Mouse (Mus musculus): ENCODE measurements around the gene Efhd1. TPM values are rescaled to one million over a fixed set of nuclear protein-coding genes. Genes with fewer than 3 reads are reported as not detected.

Gene Efhd1
- polyA plus RNA-seq (2014; fragmentation: Nextera tagmentation; extraction: Ambion mirVana), result 0.11 TPM in 1 of 2 replicates, not detected in the other

DNA sequence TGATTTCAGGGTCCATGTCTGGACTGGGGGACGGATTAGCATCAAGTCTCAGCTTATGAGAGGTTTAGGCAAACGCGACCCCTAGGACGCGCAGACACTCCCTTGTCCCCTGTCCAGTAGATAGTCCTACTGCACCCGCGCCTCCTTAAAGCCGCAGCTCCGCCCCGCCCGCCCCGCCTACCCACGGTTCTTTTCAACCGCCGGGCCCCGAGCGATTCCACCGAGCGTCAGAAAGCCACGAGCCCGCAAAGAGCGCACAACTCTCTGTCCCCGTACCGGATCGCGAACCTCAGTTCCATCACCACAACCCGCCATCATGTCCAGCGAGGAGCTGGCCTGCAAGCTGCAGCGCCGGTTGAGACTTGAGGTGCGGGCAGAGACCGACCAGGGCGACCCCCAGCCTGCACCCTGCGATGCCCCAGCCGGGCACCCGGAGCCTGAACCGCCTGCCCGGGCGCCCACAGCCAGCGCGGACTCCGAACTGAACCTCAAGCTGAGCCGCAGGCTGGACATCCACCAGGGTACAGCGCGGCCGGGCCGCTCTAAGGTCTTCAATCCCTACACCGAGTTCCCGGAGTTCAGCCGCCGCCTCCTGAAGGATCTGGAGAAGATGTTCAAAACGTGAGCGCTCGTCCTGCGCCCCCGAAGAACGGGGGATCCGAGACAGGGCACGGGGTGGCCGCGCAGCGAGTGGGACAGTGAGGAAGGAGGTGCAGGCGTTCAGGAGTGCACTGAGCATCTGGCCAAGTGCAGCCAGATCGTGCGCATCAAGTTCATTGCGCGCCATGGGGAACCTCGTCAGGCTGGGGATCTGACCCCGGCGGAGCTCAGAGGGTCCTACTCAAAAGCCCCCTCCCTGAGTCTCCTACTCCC, at the start of gene Efhd1:
Efhd1 (plus strand) TSS at position 230 of the 873 bp plus-strand sequence.
- under 1% methylated on average over 70 of the region's 70 CpGs for WGBS
- H3K9me3 ChIP-seq (ENCODE audit: low read depth, low read length), result no peaks in the 10 kb centered on the region
- peak; percentile 59; the same call in 1 of the 2 replicates for ATAC-seq (ENCODE audit: insufficient read depth)
- peak within 1 kb of the TSS; percentile 91 for H3K4me2 ChIP-seq
- H3K36me3 ChIP-seq (ENCODE audit: insufficient read depth), result no peaks in the 10 kb centered on the region
- H3K9ac ChIP-seq, result peak within 1 kb of the TSS; percentile 38; the same call in 1 of the 2 replicates
- peak; percentile 40 for DNase-seq
- H3K27ac ChIP-seq (ENCODE audit: low read depth), result no peak within 1 kb of the TSS
- 0 out of 2 replicates have a peak, but pooled peaks cover 3% of the 10 kb centered on the region for H3K4me1 ChIP-seq (ENCODE audit: insufficient read depth)
- TF ChIP-seq CTCF (IDR thresholded peaks at IDR 0.05; ENCODE audit: low read depth), result no peak
- H3K27me3 ChIP-seq (ENCODE audit: insufficient read depth, low read length), result peaks cover 73% of the 10 kb centered on the region
- H3K4me3 ChIP-seq (ENCODE audit: low read depth, low read length), result peak within 1 kb of the TSS; percentile 48

DNA sequence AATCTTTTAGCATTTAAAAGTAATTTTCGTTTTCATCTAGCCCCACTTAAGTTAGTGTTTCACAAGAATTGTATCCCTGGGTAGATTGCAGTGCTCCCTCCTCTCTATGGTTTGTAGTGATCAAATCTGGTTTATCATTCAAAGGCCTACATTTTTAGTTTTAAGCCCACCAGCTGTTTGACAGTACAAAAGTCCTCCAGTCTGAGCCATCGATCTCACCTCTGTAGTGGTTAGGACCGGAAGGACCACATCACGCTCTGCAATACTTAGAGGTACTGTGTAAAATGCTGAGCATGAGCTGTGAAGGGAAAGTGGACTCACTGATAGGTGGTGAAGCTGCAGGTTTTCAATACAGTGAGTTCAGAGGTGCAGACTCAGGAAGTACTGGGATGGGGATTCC, 49.4 kb upstream of the Efhd1 start:
- no peaks in the 10 kb centered on the region for H3K9me3 ChIP-seq (ENCODE audit: low read depth, low read length)
- ATAC-seq (ENCODE audit: insufficient read depth), result no peak
- H3K36me3 ChIP-seq (ENCODE audit: insufficient read depth), result peaks cover 21% of the 10 kb centered on the region
- WGBS, result 9% methylated on average over 4 of the region's 4 CpGs
- peaks cover 9% of the 10 kb centered on the region; the same call in 1 of the 2 replicates for H3K4me1 ChIP-seq (ENCODE audit: insufficient read depth)
- H3K4me3 ChIP-seq (ENCODE audit: low read depth, low read length), result peak overlapping the region; percentile 81
- peak overlapping the region; percentile 96 for H3K9ac ChIP-seq
- peak; percentile 6 for DNase-seq
- peak overlapping the region; percentile 74 for H3K4me2 ChIP-seq
- peak overlapping the region; percentile 99 for H3K27ac ChIP-seq (ENCODE audit: low read depth)
- no peaks in the 10 kb centered on the region for H3K27me3 ChIP-seq (ENCODE audit: insufficient read depth, low read length)
- TF ChIP-seq CTCF (IDR thresholded peaks at IDR 0.05; ENCODE audit: low read depth), result no peak

DNA sequence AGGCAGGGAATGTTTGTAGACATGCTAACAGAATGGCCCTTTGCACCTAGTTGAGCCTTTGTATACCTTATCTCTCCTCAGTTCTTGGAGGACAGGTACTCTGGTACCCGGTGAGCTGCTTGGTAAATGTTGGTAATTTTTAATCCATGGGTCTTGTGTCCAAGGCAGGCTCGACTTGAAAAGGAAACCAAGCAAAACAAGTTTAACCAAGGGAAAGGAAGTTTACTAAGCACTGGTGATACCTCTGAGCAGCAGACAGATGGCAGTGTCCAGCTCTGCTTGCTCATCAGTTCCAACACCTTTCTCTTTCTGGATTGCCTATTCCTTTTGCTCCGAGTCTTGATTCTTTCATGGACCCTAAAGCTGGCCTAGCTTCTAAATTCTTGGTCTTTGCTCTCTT, 46.2 kb upstream of the Efhd1 start:
- no peak overlapping the region for H3K4me3 ChIP-seq (ENCODE audit: low read depth, low read length)
- TF ChIP-seq CTCF (IDR thresholded peaks at IDR 0.05; ENCODE audit: low read depth), result peak; percentile 42
- no peak overlapping the region for H3K9ac ChIP-seq
- no peak overlapping the region for H3K4me2 ChIP-seq
- no peak overlapping the region for H3K27ac ChIP-seq (ENCODE audit: low read depth)
- H3K9me3 ChIP-seq (ENCODE audit: low read depth, low read length), result no peaks in the 10 kb centered on the region
- WGBS, result 51% methylated on average over 3 of the region's 3 CpGs
- H3K36me3 ChIP-seq (ENCODE audit: insufficient read depth), result peaks cover 52% of the 10 kb centered on the region
- ATAC-seq (ENCODE audit: insufficient read depth), result no peak
- H3K27me3 ChIP-seq (ENCODE audit: insufficient read depth, low read length), result no peaks in the 10 kb centered on the region
- DNase-seq, result no peak
- H3K4me1 ChIP-seq (ENCODE audit: insufficient read depth), result peaks cover 8% of the 10 kb centered on the region; the same call in 1 of the 2 replicates

DNA sequence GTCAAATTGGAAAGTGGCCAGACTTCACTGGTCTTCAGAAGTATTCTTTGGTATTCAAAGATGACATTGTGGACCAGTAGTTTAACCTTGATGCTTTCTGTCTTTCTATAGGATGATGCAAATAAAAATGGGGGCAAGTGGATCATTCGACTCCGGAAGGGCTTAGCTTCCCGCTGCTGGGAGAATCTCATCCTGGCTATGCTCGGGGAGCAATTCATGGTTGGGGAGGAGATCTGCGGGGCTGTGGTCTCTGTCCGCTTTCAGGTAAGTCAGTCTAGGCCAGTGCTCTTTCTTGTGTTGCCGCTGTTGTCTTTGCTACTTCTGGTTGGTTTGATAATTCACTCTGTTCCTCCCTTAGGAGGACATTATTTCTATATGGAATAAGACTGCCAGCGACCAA, 38.4 kb upstream of the Efhd1 start:
- DNase-seq, result no peak
- H3K9ac ChIP-seq, result no peak overlapping the region
- TF ChIP-seq CTCF (IDR thresholded peaks at IDR 0.05; ENCODE audit: low read depth), result no peak
- peaks cover 98% of the 10 kb centered on the region for H3K36me3 ChIP-seq (ENCODE audit: insufficient read depth)
- no peak overlapping the region for H3K4me3 ChIP-seq (ENCODE audit: low read depth, low read length)
- H3K27ac ChIP-seq (ENCODE audit: low read depth), result no peak overlapping the region
- no peak overlapping the region for H3K4me2 ChIP-seq
- no peaks in the 10 kb centered on the region for H3K27me3 ChIP-seq (ENCODE audit: insufficient read depth, low read length)
- no peak for ATAC-seq (ENCODE audit: insufficient read depth)
- WGBS, result 96% methylated on average over 8 of the region's 8 CpGs
- H3K4me1 ChIP-seq (ENCODE audit: insufficient read depth), result no peaks in the 10 kb centered on the region
- H3K9me3 ChIP-seq (ENCODE audit: low read depth, low read length), result no peaks in the 10 kb centered on the region

DNA sequence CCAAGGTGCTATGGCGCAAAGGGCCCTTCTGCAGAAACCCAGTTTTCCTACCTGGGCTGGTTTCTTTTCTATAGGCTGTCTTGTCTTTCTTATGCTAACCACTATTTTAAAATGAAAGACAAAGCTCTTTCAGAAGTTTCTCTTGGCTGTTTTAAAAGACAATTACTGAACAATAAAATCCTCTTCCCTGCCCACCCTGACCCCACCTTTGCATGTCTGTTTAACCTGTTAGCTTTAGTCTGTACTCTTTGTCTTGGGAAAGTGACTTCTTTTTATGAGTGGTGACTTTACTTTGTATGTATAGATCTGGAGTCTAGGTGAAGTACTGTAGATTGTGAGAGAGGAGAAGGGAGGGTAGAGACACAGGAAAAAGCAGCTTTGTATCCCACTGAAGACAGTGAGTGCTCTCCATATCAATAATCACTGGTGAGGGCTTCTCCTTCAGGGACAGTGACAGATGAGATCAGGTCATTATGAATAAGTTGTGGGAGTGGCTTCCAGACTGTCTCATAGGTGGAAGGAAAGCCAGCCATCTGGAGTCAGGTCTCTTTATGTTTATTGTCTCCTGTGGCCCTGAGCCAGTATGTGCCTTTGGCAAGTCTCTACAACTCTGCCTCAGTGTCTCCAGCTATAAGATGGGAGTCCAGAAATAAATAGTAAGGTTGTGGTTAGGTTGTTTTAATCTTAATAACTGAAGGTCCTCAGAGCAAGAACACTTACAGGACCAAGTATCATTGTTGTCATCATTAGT, 37.6 kb upstream of the Efhd1 start:
- TF ChIP-seq CTCF (IDR thresholded peaks at IDR 0.05; ENCODE audit: low read depth), result no peak
- no peaks in the 10 kb centered on the region for H3K4me1 ChIP-seq (ENCODE audit: insufficient read depth)
- H3K9ac ChIP-seq, result no peak overlapping the region
- no peaks in the 10 kb centered on the region for H3K9me3 ChIP-seq (ENCODE audit: low read depth, low read length)
- DNase-seq (no peak), ATAC-seq (ENCODE audit: insufficient read depth) (no peak)
- peaks cover 92% of the 10 kb centered on the region for H3K36me3 ChIP-seq (ENCODE audit: insufficient read depth)
- no peak overlapping the region for H3K4me2 ChIP-seq
- no peak overlapping the region for H3K4me3 ChIP-seq (ENCODE audit: low read depth, low read length)
- no peak overlapping the region for H3K27ac ChIP-seq (ENCODE audit: low read depth)
- H3K27me3 ChIP-seq (ENCODE audit: insufficient read depth, low read length), result no peaks in the 10 kb centered on the region
- WGBS, result 100% methylated on average over 1 of the region's 1 CpGs

DNA sequence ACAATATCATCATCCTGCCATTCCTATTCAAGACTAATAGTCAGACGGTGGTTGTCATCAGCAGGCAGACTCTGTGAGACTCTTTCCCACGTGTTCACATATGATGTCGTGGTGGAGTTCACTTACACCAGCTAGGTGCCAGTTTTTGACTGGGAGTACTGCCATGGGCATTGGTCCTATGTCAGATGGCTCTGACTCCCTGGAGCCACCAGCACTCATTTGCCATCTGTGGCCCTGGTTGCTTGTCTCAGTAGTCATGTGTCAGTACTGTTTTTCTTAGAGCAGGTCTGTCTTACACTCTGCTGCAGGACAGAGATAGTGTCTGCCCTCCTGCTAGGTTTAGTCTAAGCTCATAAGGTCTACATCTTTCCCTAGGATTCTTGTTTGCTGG, 37.0 kb upstream of the Efhd1 start:
- no peak for TF ChIP-seq CTCF (IDR thresholded peaks at IDR 0.05; ENCODE audit: low read depth)
- DNase-seq (no peak), ATAC-seq (ENCODE audit: insufficient read depth) (no peak)
- Histone ChIP-seq H3K9me3 (ENCODE audit: low read depth, low read length) (no peaks in the 10 kb centered on the region), H3K36me3 (ENCODE audit: insufficient read depth) (peaks cover 92% of the 10 kb centered on the region), H3K27me3 (ENCODE audit: insufficient read depth, low read length) (no peaks in the 10 kb centered on the region), H3K9ac (no peak overlapping the region), H3K4me3 (ENCODE audit: low read depth, low read length) (no peak overlapping the region), H3K4me1 (ENCODE audit: insufficient read depth) (no peaks in the 10 kb centered on the region), H3K27ac (ENCODE audit: low read depth) (no peak overlapping the region), H3K4me2 (no peak overlapping the region)
- WGBS, result 91% methylated on average over 3 of the region's 3 CpGs

DNA sequence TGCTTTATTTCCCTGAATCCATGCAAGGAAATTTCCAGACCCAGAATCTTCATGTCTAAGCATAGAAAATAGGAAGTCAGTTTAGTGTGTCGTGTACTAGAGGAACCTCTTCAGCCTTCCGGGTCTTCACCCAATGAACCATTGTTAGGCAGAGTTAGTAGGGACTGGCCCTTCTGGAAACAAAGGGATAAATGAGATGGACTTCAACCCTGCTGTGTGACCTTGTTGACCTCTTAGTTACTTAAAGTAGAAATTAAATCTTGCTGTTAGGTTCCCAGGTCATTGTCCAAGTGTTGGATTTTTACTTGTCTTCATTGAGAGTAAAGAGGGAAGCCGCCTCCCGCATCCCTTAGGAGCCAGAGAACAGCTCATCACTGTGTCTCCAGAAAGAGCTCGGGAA, 33.6 kb upstream of the Efhd1 start:
- DNase-seq (no peak), ATAC-seq (ENCODE audit: insufficient read depth) (no peak)
- WGBS, result 81% methylated on average over 5 of the region's 5 CpGs
- no peak overlapping the region for H3K27ac ChIP-seq (ENCODE audit: low read depth)
- no peak overlapping the region for H3K9ac ChIP-seq
- H3K4me1 ChIP-seq (ENCODE audit: insufficient read depth), result no peaks in the 10 kb centered on the region
- no peaks in the 10 kb centered on the region for H3K9me3 ChIP-seq (ENCODE audit: low read depth, low read length)
- no peaks in the 10 kb centered on the region for H3K27me3 ChIP-seq (ENCODE audit: insufficient read depth, low read length)
- TF ChIP-seq CTCF (IDR thresholded peaks at IDR 0.05; ENCODE audit: low read depth), result no peak
- peaks cover 70% of the 10 kb centered on the region for H3K36me3 ChIP-seq (ENCODE audit: insufficient read depth)
- H3K4me2 ChIP-seq, result no peak overlapping the region
- H3K4me3 ChIP-seq (ENCODE audit: low read depth, low read length), result no peak overlapping the region
